Mouse (Mus musculus) naive thymus-derived CD4-positive, alpha-beta T cell, adult 2 months (primary cell): ENCODE measurements around the gene Tbx15.
"Not testable (repeated sequence)": the region's sequence is repeated elsewhere in the genome, so short reads cannot be mapped to it uniquely, and the experiment has no call there.

Source experiments
- DNase-seq: peaks from one replicate; pipeline ENCODE4 v3.0.0-alpha.2; 2011; ENCODE audit warnings: low read depth

The Tbx15 gene

GRCm38 (mm10) chr3:99277973-99278580 is 37.9 kb downstream of the Tbx15 start:
- DNase-seq: no peak

- no peak for DNase-seq
Observed at GRCm38 (mm10) chr3:99279718-99280117, 39.5 kb downstream of the Tbx15 start.

GRCm38 (mm10) chr3:99281453-99281852 is 41.3 kb downstream of the Tbx15 start:
- DNase-seq: no peak

- DNase-seq: no peak
Observed at GRCm38 (mm10) chr3:99288302-99288701, 48.1 kb downstream of the Tbx15 start.

- DNase-seq: no peak
Observed at GRCm38 (mm10) chr3:99290064-99290702, 50.0 kb downstream of the Tbx15 start.

GRCm38 (mm10) chr3:99290878-99291277 is 50.7 kb downstream of the Tbx15 start:
- no peak for DNase-seq

- DNase-seq: no peak
Observed at GRCm38 (mm10) chr3:99291386-99291785, 51.2 kb downstream of the Tbx15 start.

- DNase-seq: no peak
Observed at GRCm38 (mm10) chr3:99292531-99292931, 52.4 kb downstream of the Tbx15 start.

GRCm38 (mm10) chr3:99294209-99294608 is 54.0 kb downstream of the Tbx15 start:
- not testable (repeated sequence) for DNase-seq

- DNase-seq: no peak
Observed at GRCm38 (mm10) chr3:99295301-99295700, 55.1 kb downstream of the Tbx15 start.

GRCm38 (mm10) chr3:99296186-99296585 is 56.0 kb downstream of the Tbx15 start:
- DNase-seq: no peak

GRCm38 (mm10) chr3:99300846-99301245 is 60.7 kb downstream of the Tbx15 start:
- DNase-seq: no peak

GRCm38 (mm10) chr3:99310877-99311276 is 70.7 kb downstream of the Tbx15 start:
- DNase-seq: no peak

GRCm38 (mm10) chr3:99311943-99312635 is 71.9 kb downstream of the Tbx15 start:
- no peak for DNase-seq

GRCm38 (mm10) chr3:99322345-99322744 is 82.2 kb downstream of the Tbx15 start:
- DNase-seq: no peak

- no peak for DNase-seq
Observed at GRCm38 (mm10) chr3:99329316-99329715, 89.1 kb downstream of the Tbx15 start.

GRCm38 (mm10) chr3:99331086-99331485 is 90.9 kb downstream of the Tbx15 start:
- DNase-seq: no peak

GRCm38 (mm10) chr3:99336866-99337265 is 96.7 kb downstream of the Tbx15 start:
- DNase-seq: no peak

GRCm38 (mm10) chr3:99338756-99339155 is 98.6 kb downstream of the Tbx15 start:
- no peak for DNase-seq

- no peak for DNase-seq
Observed at GRCm38 (mm10) chr3:99340021-99340420, 99.8 kb downstream of the Tbx15 start.

- DNase-seq: no peak
Observed at GRCm38 (mm10) chr3:99379616-99380250, 139.6 kb downstream of the Tbx15 start.

GRCm38 (mm10) chr3:99387127-99387526 is 146.9 kb downstream of the Tbx15 start:
- no peak for DNase-seq
